ENCODE assay signal across 9 mouse cellular contexts in genomic region chr6:54119885-54120666, GRCm38 (mm10).
A peak's percentile ranks its signal among the peaks of the same experiment; 100 is the strongest.
DNase-seq lines count a peak whose midpoint lies in the region; ATAC-seq lines count a peak whose summit lies in the region.
"Had no signal": no experiment of that assay in that cellular context is flagged by ENCODE, and none has a peak within 500 bp of the region (broad histone marks: within the 10 kb centered on the region; RNA-seq: fewer than 3 reads in every experiment).

No protein-coding gene starts in this region.

- H3K27me3 ChIP-seq in forebrain, embryonic 13.5 days = no peaks in the 10 kb centered on the region
- H3K27me3 ChIP-seq: embryonic facial prominence, embryonic 12.5 days had no signal

- no peak overlapping the region for H3K4me2 ChIP-seq in forebrain, embryonic 13.5 days
- H3K4me2 ChIP-seq: embryonic facial prominence, embryonic 12.5 days had no signal

- H3K27ac ChIP-seq in forebrain, embryonic 13.5 days = peak overlapping the region; percentile 40
- H3K27ac ChIP-seq: embryonic facial prominence, embryonic 12.5 days had no signal

- peaks cover 21% of the 10 kb centered on the region for H3K4me1 ChIP-seq in forebrain, embryonic 13.5 days
- H3K4me1 ChIP-seq: embryonic facial prominence, embryonic 12.5 days had no signal

- no peaks in the 10 kb centered on the region for H3K36me3 ChIP-seq in forebrain, embryonic 13.5 days (ENCODE audit: poor library complexity, severe bottlenecking)
- H3K36me3 ChIP-seq: embryonic facial prominence, embryonic 12.5 days had no signal

- WGBS in forebrain, embryonic 13.5 days = 24% methylated on average over 13 of the region's 13 CpGs

- no peak overlapping the region for H3K4me3 ChIP-seq in forebrain, embryonic 13.5 days
- H3K4me3 ChIP-seq: embryonic facial prominence, embryonic 12.5 days had no signal

- no peak overlapping the region for H3K9ac ChIP-seq in forebrain, embryonic 13.5 days
- H3K9ac ChIP-seq: embryonic facial prominence, embryonic 12.5 days had no signal

- peak; percentile 42; the same call in 1 of the 2 replicates for ATAC-seq in frontal cortex, adult (ENCODE audit: low TSS enrichment)
- ATAC-seq in forebrain, embryonic 13.5 days = peak; percentile 85
- ATAC-seq in megakaryocyte progenitor cell, adult 5-6 weeks (replicated peaks; ENCODE audit: poor library complexity) = peak; percentile 42

- H3K9me3 ChIP-seq in forebrain, embryonic 13.5 days (replicated peaks) = no peaks in the 10 kb centered on the region
- H3K9me3 ChIP-seq: embryonic facial prominence, embryonic 12.5 days had no signal

- no peak for DNase-seq in frontal cortex, postnatal 36 days (ENCODE audit: low spot score in 2 of 2)
- peak; percentile 100 for DNase-seq in brain, adult 2 months (ENCODE audit: low read depth, low spot score)
- peak; percentile 9 to 27 for DNase-seq in thymus, postnatal 36 days
- no peak for DNase-seq in lung, postnatal 4 days
- DNase-seq in adrenal gland, adult 18-20 months (ENCODE audit: low spot score in 2 of 2) = no peak

Comparison
In these comparisons a context has a peak if more than half of its experiments do, and no peak if none do; other contexts are left out.
1. DNase-seq: peak in brain, adult 2 months (single experiment) and thymus, postnatal 36 days (2 of 2); none in frontal cortex, postnatal 36 days (0 of 2), lung, postnatal 4 days (0 of 2) and adrenal gland, adult 18-20 months (0 of 2).
2. Peak in every context shown above with its lines, with median percentiles within 50 percentile points of each other: ATAC-seq.